Mouse (Mus musculus) intestine, embryonic 14.5 days (tissue): ENCODE results near the gene Hyal3. TPM values are rescaled to one million over a fixed set of nuclear protein-coding genes. Genes with fewer than 3 reads are reported as not detected.

Experiments used
- ATAC-seq: fragments of 200-750 bp; cut with Nextera tagmentation; replicated peaks from 2 replicates; pipeline ENCODE4 v1.8.0; 2017; ENCODE audit warnings: low read depth, moderate number of reproducible peaks, moderate TSS enrichment, moderate library complexity; ENCODE audit not compliant: low FRiP score, low TSS enrichment
- DNase-seq: peaks from one replicate; pipeline ENCODE4 v3.0.0-alpha.2; 2018; ENCODE audit warnings: low spot score
- H3K27ac ChIP-seq: fragments of 300-500 bp; sonication (generic); 2 replicates; pipeline ENCODE4 v1.5.1; 2014; ENCODE audit warnings: low read depth, mild to moderate bottlenecking, control low read depth
- H3K27me3 ChIP-seq: fragments of 300-500 bp; sonication (generic); replicated peaks from 2 replicates; pipeline ENCODE4 v1.6.1; 2014; ENCODE audit warnings: low read length, control low read depth; ENCODE audit not compliant: control insufficient read depth, insufficient read depth
- H3K36me3 ChIP-seq: fragments of 300-500 bp; sonication (generic); 2 replicates; pipeline ENCODE4 v1.6.1; 2014; ENCODE audit warnings: low read length, control low read depth; ENCODE audit not compliant: control insufficient read depth, insufficient read depth
- H3K4me1 ChIP-seq: fragments of 300-500 bp; sonication (generic); replicated peaks from 2 replicates; pipeline ENCODE4 v1.6.1; 2014; ENCODE audit warnings: low read length, control low read depth, mixed read lengths; ENCODE audit not compliant: control insufficient read depth, insufficient read depth
- H3K4me2 ChIP-seq: fragments of 300-500 bp; sonication (generic); 2 replicates; pipeline ENCODE4 v1.6.1; 2014; ENCODE audit warnings: low read length
- H3K4me3 ChIP-seq: fragments of 300-500 bp; sonication (generic); 2 replicates; pipeline ENCODE4 v1.5.1; 2014; ENCODE audit warnings: low read depth, low read length, control low read depth, mixed read lengths
- H3K9ac ChIP-seq: fragments of 300-500 bp; sonication (generic); 2 replicates; pipeline ENCODE4 v1.6.1; 2014; ENCODE audit warnings: mild to moderate bottlenecking, low read length
- H3K9me3 ChIP-seq: fragments of 300-500 bp; sonication (generic); 2 replicates; pipeline ENCODE4 v1.6.1; 2016; ENCODE audit warnings: low read length, control low read depth; ENCODE audit not compliant: control insufficient read depth
- WGBS: fragments of 180-500 bp; shearing (Covaris S2); extraction: QIAGEN DNeasy Blood & Tissue Kit; methylation state at CpG from one replicate; pipeline ENCODE4 v1.1.7; 2014; 5-methylcytosine and 5-hydroxymethylcytosine counted together
- polyA plus RNA-seq: library from polyadenylated mRNA; unstranded; fragments of >200 nt; fragmentation: Nextera tagmentation; extraction: Ambion mirVana; gene quantifications from 2 replicates; pipeline ENCODE4 v1.2.1, GENCODE M21; 2014

Hyal3 gene
- polyA plus RNA-seq, 1 experiment from 2014 or later: 0.87 TPM

DNA sequence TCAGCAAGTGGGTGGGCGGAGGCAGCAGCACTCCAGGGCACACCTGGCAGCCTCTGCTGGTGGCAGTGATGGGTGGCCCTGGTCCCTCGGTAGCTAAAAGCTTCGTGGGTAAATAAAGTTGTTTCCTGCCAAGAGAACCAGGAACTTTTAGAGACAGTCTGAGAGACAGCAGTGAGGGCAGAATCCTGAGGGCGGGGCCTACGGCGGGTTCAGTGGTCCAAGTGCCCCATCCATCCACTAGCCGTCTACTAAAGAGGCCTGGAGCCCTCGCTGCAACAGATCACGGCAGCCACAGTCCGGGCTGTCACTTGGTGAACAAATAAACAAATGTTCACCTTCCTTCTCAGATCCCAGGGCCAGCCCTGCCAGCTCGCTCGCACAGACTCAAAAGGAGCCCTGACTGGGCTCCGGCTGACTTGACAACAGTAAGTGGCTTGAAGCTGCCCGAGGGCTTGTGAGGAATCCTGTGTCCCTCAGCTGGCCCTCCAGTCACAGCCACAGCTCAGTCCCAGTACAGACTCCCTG lies 49.3 kb downstream of the Hyal3 start:
- Histone ChIP-seq H3K27me3 (no peaks in the 10 kb centered on the region), H3K27ac (peak overlapping the region; percentile 74; the same call in 1 of the 2 replicates), H3K9ac (peak overlapping the region; percentile 25; the same call in 1 of the 2 replicates), H3K36me3 (peaks cover 21% of the 10 kb centered on the region; the same call in 1 of the 2 replicates), H3K9me3 (no peaks in the 10 kb centered on the region), H3K4me2 (peak overlapping the region; percentile 33), H3K4me1 (peaks cover 66% of the 10 kb centered on the region), H3K4me3 (no peak overlapping the region)
- 23% methylated on average over 14 of the region's 14 CpGs for WGBS
- DNase-seq (peak; percentile 62), ATAC-seq (no peak)

DNA sequence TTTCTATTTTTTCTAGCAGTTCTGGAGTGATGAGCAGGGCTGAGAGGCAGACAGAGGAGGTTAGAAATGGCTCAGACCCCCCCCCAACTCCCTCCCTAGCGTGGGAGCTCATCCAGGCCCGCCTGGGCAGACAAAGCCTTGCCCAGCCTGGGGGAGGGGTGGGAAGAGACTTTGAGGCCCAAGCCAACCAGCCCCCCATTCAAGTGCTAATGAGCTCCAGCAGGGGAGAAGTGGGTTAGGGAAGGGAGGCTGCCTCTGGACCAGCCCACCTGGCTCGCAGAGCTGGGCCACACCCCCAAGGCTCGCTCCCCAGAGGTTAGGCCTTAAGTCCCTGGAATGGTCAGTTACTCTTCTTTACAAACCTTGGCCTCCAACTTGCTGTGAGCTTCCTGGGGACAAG lies 50.0 kb downstream of the Hyal3 start:
- H3K9me3 ChIP-seq: no peaks in the 10 kb centered on the region
- peak overlapping the region; percentile 33; the same call in 1 of the 2 replicates for H3K4me2 ChIP-seq
- no peak overlapping the region for H3K4me3 ChIP-seq
- H3K9ac ChIP-seq: 0 out of 2 replicates have a peak overlapping the region, but pooled peaks have one; percentile 25
- H3K27me3 ChIP-seq: no peaks in the 10 kb centered on the region
- 4% methylated on average over 4 of the region's 4 CpGs for WGBS
- H3K4me1 ChIP-seq: peaks cover 68% of the 10 kb centered on the region
- ATAC-seq (no peak), DNase-seq (no peak)
- peak overlapping the region; percentile 74; the same call in 1 of the 2 replicates for H3K27ac ChIP-seq
- peaks cover 18% of the 10 kb centered on the region; the same call in 1 of the 2 replicates for H3K36me3 ChIP-seq

DNA sequence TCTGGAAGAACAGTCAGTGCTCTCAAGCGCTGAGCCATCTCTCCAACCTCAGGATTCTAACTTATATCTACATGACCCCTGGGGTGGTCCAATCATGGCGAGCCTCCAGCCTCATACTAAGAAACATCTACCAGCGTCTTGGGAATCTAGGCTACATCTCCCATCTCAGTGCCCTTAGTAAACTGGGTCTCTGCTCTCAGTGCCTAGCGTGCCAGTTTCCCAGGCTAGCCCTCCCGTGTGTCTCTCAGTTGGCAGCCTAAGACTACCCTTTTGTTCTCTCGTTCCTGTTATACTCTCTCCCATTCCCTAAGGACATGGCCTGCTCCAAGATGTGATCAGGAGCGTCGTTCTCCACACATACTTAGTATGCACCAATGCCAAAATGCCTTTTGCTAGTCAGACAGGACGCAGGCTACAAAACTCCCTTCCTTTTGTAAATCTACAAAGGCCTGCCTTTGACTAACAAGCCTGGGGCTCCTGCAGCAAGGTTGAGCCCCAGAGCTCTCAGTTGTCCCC lies 50.8 kb downstream of the Hyal3 start:
- H3K9ac ChIP-seq: no peak overlapping the region
- no peaks in the 10 kb centered on the region for H3K9me3 ChIP-seq
- 75% methylated on average over 9 of the region's 9 CpGs for WGBS
- DNase-seq (no peak), ATAC-seq (no peak)
- H3K27me3 ChIP-seq: no peaks in the 10 kb centered on the region
- H3K36me3 ChIP-seq: peaks cover 17% of the 10 kb centered on the region; the same call in 1 of the 2 replicates
- H3K4me2 ChIP-seq: peak overlapping the region; percentile 25; the same call in 1 of the 2 replicates
- H3K27ac ChIP-seq: no peak overlapping the region
- no peak overlapping the region for H3K4me3 ChIP-seq
- peaks cover 74% of the 10 kb centered on the region for H3K4me1 ChIP-seq

DNA sequence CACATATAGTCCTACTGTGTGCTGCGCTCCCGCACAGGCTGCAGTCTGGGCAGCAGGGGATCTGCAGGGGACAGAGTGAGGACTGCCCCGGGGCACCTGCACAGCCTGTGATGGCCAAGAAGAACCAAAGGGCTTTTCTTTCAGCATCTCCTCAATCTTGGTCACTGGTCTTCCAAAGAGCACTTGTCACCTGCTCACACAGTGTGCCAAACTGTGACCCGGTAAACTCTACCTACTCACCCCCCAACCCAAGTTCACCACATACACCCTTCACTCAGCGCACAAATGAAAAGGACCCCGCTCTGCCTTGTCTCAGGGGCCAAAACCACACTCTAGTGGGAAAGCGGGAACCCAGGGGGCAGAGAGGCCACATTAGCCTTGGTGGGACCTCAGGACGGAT lies 51.2 kb downstream of the Hyal3 start:
- DNase-seq (no peak), ATAC-seq (no peak)
- peak overlapping the region; percentile 25; the same call in 1 of the 2 replicates for H3K4me2 ChIP-seq
- peaks cover 17% of the 10 kb centered on the region; the same call in 1 of the 2 replicates for H3K36me3 ChIP-seq
- no peaks in the 10 kb centered on the region for H3K27me3 ChIP-seq
- 90% methylated on average over 8 of the region's 8 CpGs for WGBS
- H3K4me3 ChIP-seq: no peak overlapping the region
- peaks cover 72% of the 10 kb centered on the region for H3K4me1 ChIP-seq
- H3K9me3 ChIP-seq: no peaks in the 10 kb centered on the region
- peak overlapping the region; percentile 91; the same call in 1 of the 2 replicates for H3K9ac ChIP-seq
- no peak overlapping the region; the same call in 1 of the 2 replicates for H3K27ac ChIP-seq

DNA sequence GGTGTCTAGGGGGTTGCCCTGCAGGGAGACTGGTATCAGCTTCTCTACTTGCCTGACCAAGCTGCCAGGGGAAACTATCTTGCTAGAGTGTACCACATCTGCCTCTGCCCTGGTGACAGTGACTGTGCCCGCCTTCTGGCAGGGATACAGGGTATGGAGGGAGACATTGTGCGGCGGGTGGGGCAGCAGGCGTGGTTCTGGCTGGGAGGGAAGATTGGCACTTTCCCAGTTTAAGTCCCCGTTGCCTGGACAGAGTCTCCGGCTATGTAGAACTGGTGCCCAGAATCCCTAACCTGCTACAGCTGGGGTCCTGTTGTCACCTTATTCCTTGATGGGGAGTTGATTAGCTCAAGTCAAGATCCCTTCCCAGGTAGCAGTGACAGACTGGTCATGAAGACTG lies 51.9 kb downstream of the Hyal3 start:
- H3K27me3 ChIP-seq: no peaks in the 10 kb centered on the region
- ATAC-seq: no peak
- H3K9ac ChIP-seq: peak overlapping the region; percentile 91
- DNase-seq: no peak
- H3K4me3 ChIP-seq: peak overlapping the region; percentile 89
- H3K9me3 ChIP-seq: no peaks in the 10 kb centered on the region
- peak overlapping the region; percentile 86 for H3K27ac ChIP-seq
- peak overlapping the region; percentile 96 for H3K4me2 ChIP-seq
- H3K36me3 ChIP-seq: peaks cover 17% of the 10 kb centered on the region; the same call in 1 of the 2 replicates
- WGBS: 76% methylated on average over 6 of the region's 6 CpGs
- H3K4me1 ChIP-seq: peaks cover 72% of the 10 kb centered on the region

DNA sequence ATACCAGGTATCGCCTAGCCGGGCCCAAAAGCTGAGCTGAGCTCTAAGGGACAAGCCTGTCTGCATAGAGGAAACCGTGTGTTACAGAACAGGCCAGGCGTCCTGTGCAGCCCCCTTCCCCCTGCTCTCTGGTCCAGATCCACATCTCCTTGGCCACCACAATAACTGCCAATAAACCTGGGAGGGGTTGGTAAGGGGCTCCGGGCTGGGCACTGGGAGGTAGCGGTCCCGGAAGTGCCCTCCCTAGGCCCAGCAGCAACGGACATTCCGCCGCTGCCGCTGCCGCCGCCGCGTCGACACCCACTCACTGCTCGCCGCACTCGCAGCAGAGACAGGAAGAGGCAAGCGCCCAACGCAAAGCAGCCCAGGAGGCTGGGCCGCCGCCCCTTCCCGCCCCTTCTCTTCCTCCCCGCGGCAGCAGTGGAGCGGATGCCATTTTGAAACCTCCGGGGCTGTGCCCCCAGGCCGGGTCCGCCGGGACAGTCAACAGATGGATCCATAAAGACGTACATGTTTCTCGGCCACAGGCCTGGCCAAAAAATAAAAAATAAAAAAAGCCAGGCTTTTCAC lies 52.6 kb downstream of the Hyal3 start:
- ATAC-seq (peak; percentile 36), DNase-seq (peak; percentile 85)
- no peaks in the 10 kb centered on the region for H3K27me3 ChIP-seq
- 1% methylated on average over 29 of the region's 33 CpGs for WGBS
- H3K9me3 ChIP-seq: no peaks in the 10 kb centered on the region
- H3K27ac ChIP-seq: peak overlapping the region; percentile 86
- peaks cover 17% of the 10 kb centered on the region; the same call in 1 of the 2 replicates for H3K36me3 ChIP-seq
- peak overlapping the region; percentile 96 for H3K4me2 ChIP-seq
- peak overlapping the region; percentile 91 for H3K9ac ChIP-seq
- H3K4me1 ChIP-seq: peaks cover 67% of the 10 kb centered on the region
- peak overlapping the region; percentile 89 for H3K4me3 ChIP-seq

DNA sequence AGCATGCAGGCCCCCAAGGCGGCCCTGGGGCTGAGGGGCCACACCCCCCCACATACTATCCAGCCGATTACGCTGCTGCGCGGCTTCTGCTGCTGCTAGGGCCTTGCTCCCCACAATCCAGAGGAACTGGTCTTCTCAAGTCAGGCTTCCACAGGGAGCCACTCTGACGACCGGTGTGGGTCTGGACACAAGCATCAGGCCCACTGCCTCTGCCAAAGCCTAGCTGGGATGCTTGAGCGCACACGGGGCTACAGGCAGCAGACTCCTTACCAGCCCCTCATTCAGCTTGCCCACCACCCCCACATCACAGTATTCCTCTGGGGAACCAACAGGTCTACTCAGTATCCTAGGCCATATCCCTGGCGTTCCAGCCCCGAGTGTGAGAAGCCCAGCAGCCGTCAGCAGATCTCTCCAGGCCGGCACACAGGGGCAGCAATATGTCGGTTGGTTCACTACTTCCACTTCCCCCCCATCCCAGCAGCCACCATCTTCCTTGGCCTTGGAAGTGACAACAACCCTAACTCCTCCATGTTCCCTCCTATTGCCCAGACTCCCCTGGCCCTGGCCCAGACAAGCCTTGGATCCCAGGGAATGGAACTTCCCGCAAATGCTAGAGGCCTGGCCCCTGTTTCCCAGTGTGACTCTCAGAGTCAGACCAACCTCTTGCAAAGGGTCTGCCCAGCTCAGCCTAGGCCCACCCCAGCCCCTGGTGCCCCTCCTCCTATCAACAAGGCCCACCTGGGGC lies 53.2 kb downstream of the Hyal3 start:
- Histone ChIP-seq H3K4me2 (peak overlapping the region; percentile 96), H3K9me3 (no peaks in the 10 kb centered on the region), H3K9ac (peak overlapping the region; percentile 91), H3K27ac (peak overlapping the region; percentile 86), H3K27me3 (no peaks in the 10 kb centered on the region), H3K4me1 (peaks cover 61% of the 10 kb centered on the region), H3K36me3 (peaks cover 12% of the 10 kb centered on the region; the same call in 1 of the 2 replicates), H3K4me3 (peak overlapping the region; percentile 89)
- 1% methylated on average over 15 of the region's 15 CpGs for WGBS
- peak; percentile 70 for DNase-seq
- ATAC-seq: peak; percentile 1; the same call in 1 of the 2 replicates
